Comparison of ENCODE assay signal across 12 mouse cellular contexts in the genomic region with DNA sequence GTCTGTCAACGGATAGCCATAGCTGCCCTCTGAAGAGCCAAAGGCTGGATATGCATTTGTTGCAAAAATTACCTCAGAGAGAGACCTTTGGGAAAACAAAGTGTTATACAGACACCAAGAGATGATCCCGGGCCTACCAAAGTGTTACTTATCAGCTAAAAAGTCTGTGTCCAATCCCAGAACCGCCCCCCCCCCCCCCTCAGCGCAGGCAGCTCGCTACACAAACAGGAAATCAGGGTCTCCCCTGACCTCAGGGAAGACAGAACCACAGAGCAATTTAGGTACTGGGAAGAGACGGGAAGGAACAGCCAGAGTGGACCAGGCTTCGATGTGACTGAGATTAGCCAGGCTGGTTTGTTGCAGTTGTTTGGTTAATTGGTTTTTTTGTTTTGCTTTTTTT. TPM values are rescaled to one million over a fixed set of nuclear protein-coding genes. Genes with fewer than 3 reads are reported as not detected.
DNase-seq lines count a peak whose midpoint lies in the region; ATAC-seq and TF ChIP-seq lines count a peak whose summit lies in the region.
"Had no signal": no experiment of that assay in that cellular context is flagged by ENCODE, and none has a peak within 500 bp of the region (broad histone marks: within the 10 kb centered on the region; RNA-seq: fewer than 3 reads in every experiment).

No protein-coding gene starts in this region.

- no peak for ATAC-seq in hindbrain, embryonic 12.5 days (ENCODE audit: low FRiP score)
- no peak for ATAC-seq in embryonic facial prominence, embryonic 13.5 days (ENCODE audit: insufficient number of reproducible peaks, insufficient read depth, low FRiP score, low TSS enrichment, low read depth)
- no peak for ATAC-seq in intestine, embryonic 16.5 days
- no peak for ATAC-seq in midbrain, embryonic 15.5 days (replicated peaks)

- no peak for DNase-seq in hindbrain, embryonic 10.5 days (ENCODE audit: low spot score)
- DNase-seq in gastrocnemius, adult 2 months = no peak
- DNase-seq in retina, embryonic 14.5 days (ENCODE audit: low spot score) = no peak
- no peak for DNase-seq in left cerebral cortex, adult 8-10 months (ENCODE audit: low spot score in 2 of 2)
- DNase-seq: cerebellum, postnatal 36 days; heart, postnatal 14 days; lung, adult 2 months had no signal

- no peak overlapping the region for H3K9ac ChIP-seq in hindbrain, embryonic 12.5 days
- peak overlapping the region; percentile 91 for H3K9ac ChIP-seq in embryonic facial prominence, embryonic 13.5 days
- peak overlapping the region; percentile 84 for H3K9ac ChIP-seq in intestine, embryonic 16.5 days (ENCODE audit: low read depth, low read length)
- no peak overlapping the region for H3K9ac ChIP-seq in midbrain, embryonic 15.5 days

- peak overlapping the region; percentile 98 for H3K27ac ChIP-seq in hindbrain, embryonic 10.5 days
- H3K27ac ChIP-seq in hindbrain, embryonic 12.5 days = no peak overlapping the region
- H3K27ac ChIP-seq in embryonic facial prominence, embryonic 13.5 days = 0 out of 2 replicates have a peak overlapping the region, but pooled peaks have one; percentile 28
- H3K27ac ChIP-seq in intestine, embryonic 16.5 days (ENCODE audit: low read length) = peak overlapping the region; percentile 97
- no peak overlapping the region for H3K27ac ChIP-seq in midbrain, embryonic 15.5 days
- H3K27ac ChIP-seq in gastrocnemius, adult 2 months = no peak overlapping the region

- no peak for TF ChIP-seq CTCF in gastrocnemius, adult 2 months (IDR thresholded peaks at IDR 0.05)

- H3K36me3 ChIP-seq in hindbrain, embryonic 10.5 days = peaks cover 35% of the 10 kb centered on the region
- peaks cover 16% of the 10 kb centered on the region for H3K36me3 ChIP-seq in hindbrain, embryonic 12.5 days
- peaks cover 30% of the 10 kb centered on the region for H3K36me3 ChIP-seq in embryonic facial prominence, embryonic 13.5 days
- peaks cover 4% of the 10 kb centered on the region for H3K36me3 ChIP-seq in intestine, embryonic 16.5 days (ENCODE audit: control insufficient read depth, insufficient read depth, low read length)
- no peaks in the 10 kb centered on the region; the same call in 1 of the 2 replicates for H3K36me3 ChIP-seq in midbrain, embryonic 15.5 days (replicated peaks)

- H3K27me3 ChIP-seq in hindbrain, embryonic 10.5 days (ENCODE audit: insufficient read depth, poor library complexity, severe bottlenecking) = 0 out of 2 replicates have a peak, but pooled peaks cover 3% of the 10 kb centered on the region
- H3K27me3 ChIP-seq in hindbrain, embryonic 12.5 days = peaks cover 4% of the 10 kb centered on the region; the same call in 1 of the 2 replicates
- H3K27me3 ChIP-seq in embryonic facial prominence, embryonic 13.5 days = no peaks in the 10 kb centered on the region
- H3K27me3 ChIP-seq in intestine, embryonic 16.5 days (replicated peaks; ENCODE audit: control insufficient read depth, insufficient read depth, low read length) = no peaks in the 10 kb centered on the region
- H3K27me3 ChIP-seq in midbrain, embryonic 15.5 days (replicated peaks) = no peaks in the 10 kb centered on the region; the same call in 1 of the 2 replicates

- no peak overlapping the region for H3K4me2 ChIP-seq in hindbrain, embryonic 12.5 days (replicated peaks)
- peak overlapping the region; percentile 88 for H3K4me2 ChIP-seq in embryonic facial prominence, embryonic 13.5 days
- H3K4me2 ChIP-seq in intestine, embryonic 16.5 days (ENCODE audit: low read depth, low read length) = peak overlapping the region; percentile 82
- peak overlapping the region; percentile 13; the same call in 1 of the 2 replicates for H3K4me2 ChIP-seq in midbrain, embryonic 15.5 days

- H3K4me1 ChIP-seq in hindbrain, embryonic 10.5 days (replicated peaks) = peaks cover 61% of the 10 kb centered on the region
- H3K4me1 ChIP-seq in hindbrain, embryonic 12.5 days = peaks cover 30% of the 10 kb centered on the region
- peaks cover 38% of the 10 kb centered on the region for H3K4me1 ChIP-seq in embryonic facial prominence, embryonic 13.5 days
- H3K4me1 ChIP-seq in intestine, embryonic 16.5 days (ENCODE audit: control insufficient read depth, insufficient read depth, low read length) = peaks cover 38% of the 10 kb centered on the region
- peaks cover 35% of the 10 kb centered on the region for H3K4me1 ChIP-seq in midbrain, embryonic 15.5 days

- H3K9me3 ChIP-seq in hindbrain, embryonic 10.5 days = no peaks in the 10 kb centered on the region
- no peaks in the 10 kb centered on the region for H3K9me3 ChIP-seq in hindbrain, embryonic 12.5 days (replicated peaks)
- no peaks in the 10 kb centered on the region for H3K9me3 ChIP-seq in embryonic facial prominence, embryonic 13.5 days
- H3K9me3 ChIP-seq in intestine, embryonic 16.5 days (ENCODE audit: control insufficient read depth, low read length) = no peaks in the 10 kb centered on the region
- H3K9me3 ChIP-seq in midbrain, embryonic 15.5 days = no peaks in the 10 kb centered on the region

- 59% methylated on average over 7 of the region's 7 CpGs for WGBS in hindbrain, embryonic 10.5 days
- 58% methylated on average over 7 of the region's 7 CpGs for WGBS in hindbrain, embryonic 12.5 days
- 29% methylated on average over 7 of the region's 7 CpGs for WGBS in embryonic facial prominence, embryonic 13.5 days
- WGBS in intestine, embryonic 16.5 days = 27% methylated on average over 7 of the region's 7 CpGs
- WGBS in midbrain, embryonic 15.5 days = 55% methylated on average over 7 of the region's 7 CpGs

- intact Hi-C loops in gastrocnemius, adult 2 months (cut with DNase I) = no loop called here

- peak overlapping the region; percentile 31 for H3K4me3 ChIP-seq in hindbrain, embryonic 10.5 days
- H3K4me3 ChIP-seq in hindbrain, embryonic 12.5 days = no peak overlapping the region
- no peak overlapping the region for H3K4me3 ChIP-seq in embryonic facial prominence, embryonic 13.5 days
- peak overlapping the region; percentile 69 for H3K4me3 ChIP-seq in intestine, embryonic 16.5 days (ENCODE audit: low read length)
- no peak overlapping the region for H3K4me3 ChIP-seq in midbrain, embryonic 15.5 days
- no peak overlapping the region for H3K4me3 ChIP-seq in gastrocnemius, adult 2 months

RNA-seq across cellular contexts. Expression of gene Pfkl, which starts 2.7 kb away (rescaled TPM):
- polyA plus RNA-seq in hindbrain, embryonic 10.5 days (2016; fragmentation: Nextera tagmentation; extraction: Ambion mirVana) = 187 and 243 TPM in 2 replicates
- 118 and 132 TPM in 2 replicates for polyA plus RNA-seq in hindbrain, embryonic 12.5 days (2016; fragmentation: Nextera tagmentation; extraction: Ambion mirVana)
- polyA plus RNA-seq in embryonic facial prominence, embryonic 13.5 days (2015; fragmentation: Nextera tagmentation; extraction: Ambion mirVana) = 140 and 145 TPM in 2 replicates
- 282 and 298 TPM in 2 replicates for polyA plus RNA-seq in intestine, embryonic 16.5 days (2015; fragmentation: Nextera tagmentation; extraction: Ambion mirVana)
- 127 and 128 TPM in 2 replicates for polyA plus RNA-seq in midbrain, embryonic 15.5 days (2015; fragmentation: Nextera tagmentation; extraction: Ambion mirVana)
- total RNA-seq in gastrocnemius, adult 2 months (2021) = 1 to 10 TPM; 6.0 to 6.5 TPM
- total RNA-seq in left cerebral cortex, adult 8-10 months (2022) = 100 to 1,000 TPM; 149 to 184 (median 161) TPM

RNA-seq across cellular contexts. Expression of gene 1810043G02Rik, which starts 28.9 kb away (rescaled TPM):
- 40.7 and 42.9 TPM in 2 replicates for polyA plus RNA-seq in hindbrain, embryonic 10.5 days (2016; fragmentation: Nextera tagmentation; extraction: Ambion mirVana)
- 33.8 and 34.8 TPM in 2 replicates for polyA plus RNA-seq in hindbrain, embryonic 12.5 days (2016; fragmentation: Nextera tagmentation; extraction: Ambion mirVana)
- 28.6 and 31.7 TPM in 2 replicates for polyA plus RNA-seq in embryonic facial prominence, embryonic 13.5 days (2015; fragmentation: Nextera tagmentation; extraction: Ambion mirVana)
- polyA plus RNA-seq in intestine, embryonic 16.5 days (2015; fragmentation: Nextera tagmentation; extraction: Ambion mirVana) = 16.0 and 17.5 TPM in 2 replicates
- 48.3 and 49.5 TPM in 2 replicates for polyA plus RNA-seq in midbrain, embryonic 15.5 days (2015; fragmentation: Nextera tagmentation; extraction: Ambion mirVana)
- 1 to 10 TPM; 3.8 to 4.3 TPM for total RNA-seq in gastrocnemius, adult 2 months (2021)
- 10 to 100 TPM; 28.1 to 37.1 (median 34.4) TPM for total RNA-seq in left cerebral cortex, adult 8-10 months (2022)

RNA-seq across cellular contexts. Expression of gene Dnmt3l, which starts 34.5 kb away (rescaled TPM):
- polyA plus RNA-seq in hindbrain, embryonic 10.5 days (2016; fragmentation: Nextera tagmentation; extraction: Ambion mirVana) = not detected in 2 replicates
- polyA plus RNA-seq in hindbrain, embryonic 12.5 days (2016; fragmentation: Nextera tagmentation; extraction: Ambion mirVana) = 0.48 TPM in 1 of 2 replicates, not detected in the other
- polyA plus RNA-seq in embryonic facial prominence, embryonic 13.5 days (2015; fragmentation: Nextera tagmentation; extraction: Ambion mirVana) = 0.44 and 0.56 TPM in 2 replicates
- polyA plus RNA-seq in intestine, embryonic 16.5 days (2015; fragmentation: Nextera tagmentation; extraction: Ambion mirVana) = 0.29 and 0.33 TPM in 2 replicates
- not detected in 2 replicates for polyA plus RNA-seq in midbrain, embryonic 15.5 days (2015; fragmentation: Nextera tagmentation; extraction: Ambion mirVana)
- total RNA-seq in gastrocnemius, adult 2 months (2021) = not detected
- 1 to 10 TPM in 1 of 4 experiments, under 1 TPM in 1, not detected in 2; 0.77 to 1.4 TPM for total RNA-seq in left cerebral cortex, adult 8-10 months (2022)
- total RNA-seq: heart, postnatal 14 days had no signal

RNA-seq across cellular contexts. Expression of gene Aire, which starts 36.2 kb away (rescaled TPM):
- polyA plus RNA-seq in hindbrain, embryonic 10.5 days (2016; fragmentation: Nextera tagmentation; extraction: Ambion mirVana) = 0.36 TPM in 1 of 2 replicates, not detected in the other
- polyA plus RNA-seq in hindbrain, embryonic 12.5 days (2016; fragmentation: Nextera tagmentation; extraction: Ambion mirVana) = 0.20 and 0.23 TPM in 2 replicates
- 0.39 and 0.59 TPM in 2 replicates for polyA plus RNA-seq in embryonic facial prominence, embryonic 13.5 days (2015; fragmentation: Nextera tagmentation; extraction: Ambion mirVana)
- 0.16 and 0.20 TPM in 2 replicates for polyA plus RNA-seq in intestine, embryonic 16.5 days (2015; fragmentation: Nextera tagmentation; extraction: Ambion mirVana)
- polyA plus RNA-seq in midbrain, embryonic 15.5 days (2015; fragmentation: Nextera tagmentation; extraction: Ambion mirVana) = 0.06 and 0.37 TPM in 2 replicates
- total RNA-seq in gastrocnemius, adult 2 months (2021) = not detected
- total RNA-seq in left cerebral cortex, adult 8-10 months (2022) = under 1 TPM in 3 of 4 experiments, not detected in 1; 0.23 to 0.97 (median 0.37) TPM
- total RNA-seq: adrenal gland, adult 18-20 months had no signal

RNA-seq across cellular contexts. Expression of gene Trpm2, which starts 36.8 kb away (rescaled TPM):
- 0.88 and 1.2 TPM in 2 replicates for polyA plus RNA-seq in hindbrain, embryonic 10.5 days (2016; fragmentation: Nextera tagmentation; extraction: Ambion mirVana)
- polyA plus RNA-seq in hindbrain, embryonic 12.5 days (2016; fragmentation: Nextera tagmentation; extraction: Ambion mirVana) = 1.3 and 1.4 TPM in 2 replicates
- polyA plus RNA-seq in embryonic facial prominence, embryonic 13.5 days (2015; fragmentation: Nextera tagmentation; extraction: Ambion mirVana) = 0.21 and 0.44 TPM in 2 replicates
- polyA plus RNA-seq in intestine, embryonic 16.5 days (2015; fragmentation: Nextera tagmentation; extraction: Ambion mirVana) = 0.91 and 0.92 TPM in 2 replicates
- polyA plus RNA-seq in midbrain, embryonic 15.5 days (2015; fragmentation: Nextera tagmentation; extraction: Ambion mirVana) = 3.7 and 6.1 TPM in 2 replicates
- under 1 TPM in 1 of 2 experiments, not detected in 1; 0.33 TPM for total RNA-seq in gastrocnemius, adult 2 months (2021)
- 10 to 100 TPM; 49.9 to 64.9 (median 51.2) TPM for total RNA-seq in left cerebral cortex, adult 8-10 months (2022)

Comparison
In these comparisons a context has a peak if more than half of its experiments do, and no peak if none do; other contexts are left out.
1. H3K27ac ChIP-seq: peak in hindbrain, embryonic 10.5 days (single experiment), embryonic facial prominence, embryonic 13.5 days (single experiment) and intestine, embryonic 16.5 days (single experiment); none in hindbrain, embryonic 12.5 days (single experiment), midbrain, embryonic 15.5 days (single experiment) and gastrocnemius, adult 2 months (single experiment).
2. H3K4me3 ChIP-seq: peak in hindbrain, embryonic 10.5 days (single experiment) and intestine, embryonic 16.5 days (single experiment); none in hindbrain, embryonic 12.5 days (single experiment), embryonic facial prominence, embryonic 13.5 days (single experiment), midbrain, embryonic 15.5 days (single experiment) and gastrocnemius, adult 2 months (single experiment).
3. H3K9ac ChIP-seq: peak in embryonic facial prominence, embryonic 13.5 days (single experiment) and intestine, embryonic 16.5 days (single experiment); none in hindbrain, embryonic 12.5 days (single experiment) and midbrain, embryonic 15.5 days (single experiment).